In genomic region chr6:31217060-31217541, GRCm38 (mm10) we compare ENCODE assay signal across 7 mouse cellular contexts.
DNase-seq lines count a peak whose midpoint lies in the region; ATAC-seq and TF ChIP-seq lines count a peak whose summit lies in the region.

No protein-coding gene starts in this region.

- H3K9ac ChIP-seq in ES-Bruce4 (ENCODE audit: low read depth, poor library complexity, severe bottlenecking): peak overlapping the region; percentile 66
- peak overlapping the region; percentile 67 for H3K9ac ChIP-seq in stomach, postnatal 0 days (ENCODE audit: low read length)

- H3K27me3 ChIP-seq in C2C12 (ENCODE audit: control insufficient read depth, insufficient read depth, insufficient read length) (no peaks in the 10 kb centered on the region), ES-Bruce4 (ENCODE audit: control insufficient read depth, insufficient read depth, low read length, poor library complexity, severe bottlenecking) (peaks cover 6% of the 10 kb centered on the region; the same call in 1 of the 2 replicates)
- H3K27me3 ChIP-seq in embryonic facial prominence, embryonic 10.5 days (replicated peaks; ENCODE audit: low read depth, poor library complexity, severe bottlenecking): peaks cover 90% of the 10 kb centered on the region
- 0 out of 2 replicates have a peak, but pooled peaks cover 2% of the 10 kb centered on the region for H3K27me3 ChIP-seq in stomach, postnatal 0 days (ENCODE audit: control insufficient read depth, insufficient read depth, low read length)

- peaks cover 80% of the 10 kb centered on the region for H3K79me2 ChIP-seq in C2C12 (ENCODE audit: control insufficient read depth, insufficient read depth)

- H3K27ac ChIP-seq in ES-Bruce4 (ENCODE audit: insufficient read depth, low read length): no peak overlapping the region
- H3K27ac ChIP-seq in embryonic facial prominence, embryonic 10.5 days (replicated peaks): no peak overlapping the region
- peak overlapping the region; percentile 53 for H3K27ac ChIP-seq in stomach, postnatal 0 days (replicated peaks)

- H3K4me1 ChIP-seq in ES-Bruce4 (ENCODE audit: control insufficient read depth, insufficient read depth, low read length): no peaks in the 10 kb centered on the region
- peaks cover 51% of the 10 kb centered on the region for H3K4me1 ChIP-seq in embryonic facial prominence, embryonic 10.5 days
- H3K4me1 ChIP-seq in stomach, postnatal 0 days (replicated peaks; ENCODE audit: control insufficient read depth, insufficient read depth): 0 out of 2 replicates have a peak, but pooled peaks cover 11% of the 10 kb centered on the region

- TF ChIP-seq EP300 in ES-Bruce4 (IDR thresholded peaks at IDR 0.05; ENCODE audit: insufficient read depth, low read depth, low read length): no peak
- no peak for TF ChIP-seq EP300 in stomach, postnatal 0 days (optimal IDR thresholded peaks at IDR 0.05)

- H3K9me3 ChIP-seq in ES-Bruce4 (replicated peaks; ENCODE audit: control insufficient read depth, insufficient read depth, low read length, poor library complexity, severe bottlenecking): no peaks in the 10 kb centered on the region
- no peaks in the 10 kb centered on the region for H3K9me3 ChIP-seq in embryonic facial prominence, embryonic 10.5 days
- H3K9me3 ChIP-seq in stomach, postnatal 0 days (ENCODE audit: control insufficient read depth, low read length): no peaks in the 10 kb centered on the region

- no peak for TF ChIP-seq CTCF in C2C12 (IDR thresholded peaks at IDR 0.05; ENCODE audit: control insufficient read depth, insufficient read depth, insufficient read length)
- TF ChIP-seq CTCF in ES-Bruce4 (IDR thresholded peaks at IDR 0.05; ENCODE audit: low read depth, low read length): no peak
- no peak for TF ChIP-seq CTCF in stomach, postnatal 0 days (IDR thresholded peaks at IDR 0.05; ENCODE audit: low read depth)

- peak; percentile 25 for ATAC-seq in stomach, postnatal 0 days (ENCODE audit: low FRiP score, low TSS enrichment)

- DNase-seq in embryonic facial prominence, embryonic 10.5 days (ENCODE audit: low spot score): peak; percentile 39
- DNase-seq in heart, postnatal 25 days (ENCODE audit: low spot score): peak; percentile 31
- peak; percentile 52 to 70 for DNase-seq in kidney, postnatal 36 days
- DNase-seq in lung, postnatal 36 days: peak; percentile 70
- DNase-seq in stomach, postnatal 0 days (ENCODE audit: low spot score): peak; percentile 42

- peaks cover 32% of the 10 kb centered on the region for H3K79me3 ChIP-seq in C2C12 (ENCODE audit: low read depth)

- H3K36me3 ChIP-seq in C2C12 (ENCODE audit: control insufficient read depth, insufficient read depth): peaks cover 5% of the 10 kb centered on the region
- no peaks in the 10 kb centered on the region for H3K36me3 ChIP-seq in ES-Bruce4 (ENCODE audit: control insufficient read depth, insufficient read depth, low read length, poor library complexity, severe bottlenecking)
- H3K36me3 ChIP-seq in embryonic facial prominence, embryonic 10.5 days (replicated peaks): no peaks in the 10 kb centered on the region
- H3K36me3 ChIP-seq in stomach, postnatal 0 days (ENCODE audit: control insufficient read depth, insufficient read depth, low read length): no peaks in the 10 kb centered on the region

- H3K4me3 ChIP-seq in C2C12 (ENCODE audit: insufficient read depth, poor library complexity, severe bottlenecking): peak overlapping the region; percentile 46
- H3K4me3 ChIP-seq in ES-Bruce4 (ENCODE audit: low read depth, low read length): peak overlapping the region; percentile 56
- H3K4me3 ChIP-seq in embryonic facial prominence, embryonic 10.5 days: peak overlapping the region; percentile 86
- peak overlapping the region; percentile 64 for H3K4me3 ChIP-seq in stomach, postnatal 0 days (ENCODE audit: low read depth, low read length)

- peak overlapping the region; percentile 97 for H3K4me2 ChIP-seq in stomach, postnatal 0 days (replicated peaks; ENCODE audit: low read depth)

- peak overlapping the region; percentile 43 for H3ac ChIP-seq in C2C12 (ENCODE audit: control insufficient read depth, insufficient read length, low read depth)

- WGBS in embryonic facial prominence, embryonic 10.5 days: 1% methylated on average over 20 of the region's 20 CpGs
- WGBS in stomach, postnatal 0 days: 0% methylated on average over 20 of the region's 20 CpGs

- intact Hi-C loops in heart, postnatal 25 days (cut with DNase I): loop anchor here (2.0 to 5.0 kb wide), 2 partner anchors 104 to 180 kb away; partner anchors contain the start of gene Mkln1

- TF ChIP-seq POLR2A in ES-Bruce4 (IDR thresholded peaks at IDR 0.05; ENCODE audit: insufficient read depth, low read length): no peak

TF ChIP-seq in C2C12, 6 proteins besides CTCF, POLR2A, EP300 and RAD21:
- TF ChIP-seq MYOG (IDR thresholded peaks at IDR 0.05; ENCODE audit: control insufficient read depth, extremely low read depth, insufficient read length) (no peak), USF1 (IDR thresholded peaks at IDR 0.05; ENCODE audit: low read depth) (no peak), CEBPB (IDR thresholded peaks at IDR 0.05; ENCODE audit: low read depth) (no peak), MYOD1 (IDR thresholded peaks at IDR 0.05; ENCODE audit: control insufficient read depth, insufficient read length, low read depth) (no peak), MAX (IDR thresholded peaks at IDR 0.05) (no peak), FOSL1 (IDR thresholded peaks at IDR 0.05; ENCODE audit: insufficient read depth, low read length, poor library complexity, severe bottlenecking) (no peak)
TF ChIP-seq in C2C12: peak in this region for 0.
